ENCODE assay signal across 16 mouse cellular contexts in the genomic region with DNA sequence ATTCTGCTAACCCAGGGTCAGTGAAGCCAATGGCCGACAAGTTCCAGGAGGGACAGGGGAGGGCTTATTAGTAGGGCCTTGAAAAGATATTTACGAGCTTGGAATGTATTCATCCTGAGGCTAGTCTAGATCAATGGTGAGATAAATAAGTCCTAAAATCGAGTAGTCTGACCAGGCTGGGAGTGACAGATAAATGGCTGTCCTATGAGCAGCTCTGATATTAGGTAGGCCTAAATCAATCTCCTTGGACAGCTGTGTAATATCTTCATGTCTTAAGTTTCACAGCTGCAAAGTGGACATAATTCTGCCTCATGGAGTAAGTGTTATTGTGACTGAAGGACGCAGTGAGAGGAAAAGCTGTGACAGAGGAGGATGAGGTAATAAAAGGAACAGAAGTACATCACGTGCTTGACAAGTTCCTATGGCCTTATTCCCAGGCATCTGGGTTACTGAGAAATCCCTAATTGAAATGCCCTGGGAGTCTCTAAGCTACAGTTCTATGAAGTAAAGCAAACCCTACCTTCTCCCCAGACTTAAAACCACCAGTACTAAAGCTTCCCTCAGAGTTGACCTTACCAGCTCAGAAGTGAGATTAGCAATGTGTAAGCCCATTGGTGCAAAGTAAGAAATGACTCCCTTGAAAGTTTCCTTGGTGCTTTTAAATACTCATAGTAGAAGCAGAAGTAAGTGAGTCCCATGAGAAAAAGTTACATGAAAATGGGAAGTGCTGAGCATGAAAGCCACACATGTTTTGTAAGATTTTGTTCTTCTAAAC.
DNase-seq lines count a peak whose midpoint lies in the region; ATAC-seq and TF ChIP-seq lines count a peak whose summit lies in the region.
"Had no signal": no experiment of that assay in that cellular context is flagged by ENCODE, and none has a peak within 500 bp of the region (broad histone marks: within the 10 kb centered on the region; RNA-seq: fewer than 3 reads in every experiment).

No protein-coding gene starts in this region.

- no peak overlapping the region for H3K9ac ChIP-seq in kidney, postnatal 0 days (ENCODE audit: low read depth, low read length)
- H3K9ac ChIP-seq in forebrain, embryonic 14.5 days (ENCODE audit: low read length) = no peak overlapping the region

- H3K4me3 ChIP-seq in kidney, postnatal 0 days (replicated peaks; ENCODE audit: low read depth, low read length) = no peak overlapping the region
- no peak overlapping the region for H3K4me3 ChIP-seq in forebrain, embryonic 14.5 days (ENCODE audit: low read depth, low read length)
- H3K4me3 ChIP-seq: embryonic facial prominence, embryonic 10.5 days; myocyte had no signal

- no peaks in the 10 kb centered on the region for H3K9me3 ChIP-seq in kidney, postnatal 0 days (replicated peaks; ENCODE audit: low read length)
- no peaks in the 10 kb centered on the region for H3K9me3 ChIP-seq in forebrain, embryonic 14.5 days (replicated peaks; ENCODE audit: control insufficient read depth, low read length)
- H3K9me3 ChIP-seq: embryonic facial prominence, embryonic 10.5 days had no signal

- H3K36me3 ChIP-seq in kidney, postnatal 0 days (ENCODE audit: insufficient read depth, low read length) = no peaks in the 10 kb centered on the region
- no peaks in the 10 kb centered on the region for H3K36me3 ChIP-seq in forebrain, embryonic 14.5 days (ENCODE audit: control insufficient read depth, insufficient read depth, low read length)
- H3K36me3 ChIP-seq: embryonic facial prominence, embryonic 10.5 days had no signal

- 25% methylated on average over 5 of the region's 5 CpGs for WGBS in kidney, postnatal 0 days
- 62% methylated on average over 5 of the region's 5 CpGs for WGBS in forebrain, embryonic 14.5 days

- no peaks in the 10 kb centered on the region for H3K4me1 ChIP-seq in kidney, postnatal 0 days (replicated peaks; ENCODE audit: insufficient read depth, low read length)
- H3K4me1 ChIP-seq in forebrain, embryonic 14.5 days (ENCODE audit: control insufficient read depth, insufficient read depth, low read length) = no peaks in the 10 kb centered on the region
- H3K4me1 ChIP-seq: embryonic facial prominence, embryonic 10.5 days had no signal

- no peaks in the 10 kb centered on the region for H3K27me3 ChIP-seq in kidney, postnatal 0 days (ENCODE audit: insufficient read depth, low read length)
- no peaks in the 10 kb centered on the region for H3K27me3 ChIP-seq in forebrain, embryonic 14.5 days (replicated peaks; ENCODE audit: control insufficient read depth, insufficient read depth, low read length)

- H3K4me2 ChIP-seq in kidney, postnatal 0 days (ENCODE audit: low read length) = no peak overlapping the region
- H3K4me2 ChIP-seq in forebrain, embryonic 14.5 days (ENCODE audit: low read length) = no peak overlapping the region

- no peak for ATAC-seq in kidney, postnatal 0 days (replicated peaks; ENCODE audit: low FRiP score, low read depth)
- ATAC-seq in hematopoietic stem cell, adult 5-6 weeks (replicated peaks in 1 of 2; ENCODE audit: insufficient read depth in 1 of 2, low FRiP score in 2 of 2, low TSS enrichment in 1 of 2, low read depth in 1 of 2, poor library complexity in 2 of 2, severe bottlenecking in 2 of 2) = peak; percentile 78 to 85
- no peak for ATAC-seq in forebrain, embryonic 14.5 days
- ATAC-seq: CD4-positive, CD25-positive, alpha-beta regulatory T cell, adult 4 months; inflammation-experienced regulatory T-cells, adult 6 months had no signal

- peak; percentile 36 for DNase-seq in kidney, postnatal 0 days (ENCODE audit: low spot score)
- no peak for DNase-seq in kidney, postnatal 25 days
- DNase-seq in MEL-GATA-1-ER (ENCODE audit: extremely low read depth, low read depth) = peak; percentile 88
- peak; percentile 44 to 53 for DNase-seq in monocyte, adult 2 months (ENCODE audit: low read depth in 1 of 2, low spot score in 2 of 2)
- DNase-seq in forebrain, embryonic 14.5 days (ENCODE audit: low spot score) = no peak
- no peak for DNase-seq in layer of hippocampus, postnatal 10 days (ENCODE audit: low spot score in 2 of 2)
- DNase-seq in retina, postnatal 1 day = no peak
- DNase-seq: adrenal gland, postnatal 25 days; cerebellum, adult 11-12 months; kidney, postnatal 4 days; left cerebral cortex, postnatal 4 days had no signal

- H3K27ac ChIP-seq in kidney, postnatal 0 days = no peak overlapping the region
- H3K27ac ChIP-seq in forebrain, embryonic 14.5 days (ENCODE audit: low read depth, low read length) = no peak overlapping the region
- H3K27ac ChIP-seq: embryonic facial prominence, embryonic 10.5 days had no signal

- no peak for TF ChIP-seq CTCF in kidney, postnatal 0 days (IDR thresholded peaks at IDR 0.05; ENCODE audit: low read depth)

Comparison
In these comparisons a context has a peak if more than half of its experiments do, and no peak if none do; other contexts are left out.
1. DNase-seq: peak in kidney, postnatal 0 days (single experiment), MEL-GATA-1-ER (single experiment) and monocyte, adult 2 months (2 of 2); none in kidney, postnatal 25 days (0 of 2), forebrain, embryonic 14.5 days (single experiment), layer of hippocampus, postnatal 10 days (0 of 2) and retina, postnatal 1 day (single experiment).
2. ATAC-seq: peak in hematopoietic stem cell, adult 5-6 weeks (2 of 2); none in kidney, postnatal 0 days (single experiment) and forebrain, embryonic 14.5 days (single experiment).